Mouse (Mus musculus): Measurements from ENCODE around the gene Bysl. TPM values are rescaled to one million over a fixed set of nuclear protein-coding genes. Genes with fewer than 3 reads are reported as not detected.

Bysl gene
- total RNA-seq, 2 experiments from 2014 or later, result 13.0 TPM

Other genes with a start within 250 kb of the Bysl start
- 10 to 100 TPM; 41.3 to 45.0 TPM for gene Mrps10, start 242.6 kb downstream of the Bysl start, total RNA-seq (2021)
- under 1 TPM; 0.47 TPM for gene Guca1b, start 226.1 kb downstream of the Bysl start, total RNA-seq (2021)
- gene Guca1a, start 210.9 kb downstream of the Bysl start, total RNA-seq (2021), result 1 to 10 TPM in 1 of 2 experiments, under 1 TPM in 1; 0.66 to 1.6 TPM
- gene AI661453, start 174.9 kb downstream of the Bysl start, total RNA-seq (2021), result under 1 TPM; 0.47 to 0.50 TPM
- gene 1700001C19Rik, start 174.1 kb downstream of the Bysl start, total RNA-seq (2021), result not detected
- gene Taf8, start 109.2 kb downstream of the Bysl start, total RNA-seq (2021), result 10 to 100 TPM in 1 of 2 experiments, 1 to 10 TPM in 1; 9.8 to 10.2 TPM
- gene Ccnd3, start 106.4 kb downstream of the Bysl start, total RNA-seq (2021), result 100 to 1,000 TPM in 1 of 2 experiments, 10 to 100 TPM in 1; 95.5 to 120 TPM
- gene Med20, start 90 bp upstream of the Bysl start, total RNA-seq (2021), result 10 to 100 TPM; 14.7 to 15.5 TPM
- 1 to 10 TPM; 1.8 to 2.1 TPM for gene Gm20517, start 97 bp upstream of the Bysl start, total RNA-seq (2021)
- 1 to 10 TPM; 4.6 to 4.9 TPM for gene Usp49, start 19.2 kb upstream of the Bysl start, total RNA-seq (2021)
- 100 to 1,000 TPM; 175 to 181 TPM for gene Tomm6, start 76.9 kb upstream of the Bysl start, total RNA-seq (2021)
- gene Frs3, start 77.5 kb upstream of the Bysl start, total RNA-seq (2021), result 1 to 10 TPM; 3.5 to 3.9 TPM
- gene Gm21981, start 83.0 kb upstream of the Bysl start, total RNA-seq (2021), result under 1 TPM; 0.68 to 0.88 TPM
- under 1 TPM in 1 of 2 experiments, not detected in 1; 0.70 TPM for gene Prickle4, start 83.2 kb upstream of the Bysl start, total RNA-seq (2021)
- not detected for gene Pgc, start 115.3 kb upstream of the Bysl start, total RNA-seq (2021)
- 10 to 100 TPM; 67.9 to 70.7 TPM for gene Tfeb, start 125.5 kb upstream of the Bysl start, total RNA-seq (2021)
- 10 to 100 TPM in 1 of 2 experiments, 1 to 10 TPM in 1; 7.2 to 10.0 TPM for gene Mdfi, start 223.2 kb upstream of the Bysl start, total RNA-seq (2021)